Mouse (Mus musculus): ENCODE measurements around the gene Tbc1d22a. TPM values are rescaled to one million over a fixed set of nuclear protein-coding genes. Genes with fewer than 3 reads are reported as not detected.
A peak's percentile ranks its signal among the peaks of the same experiment; 100 is the strongest.

Gene Tbc1d22a
- polyA plus RNA-seq, 1 experiment: 19.5 TPM

DNA sequence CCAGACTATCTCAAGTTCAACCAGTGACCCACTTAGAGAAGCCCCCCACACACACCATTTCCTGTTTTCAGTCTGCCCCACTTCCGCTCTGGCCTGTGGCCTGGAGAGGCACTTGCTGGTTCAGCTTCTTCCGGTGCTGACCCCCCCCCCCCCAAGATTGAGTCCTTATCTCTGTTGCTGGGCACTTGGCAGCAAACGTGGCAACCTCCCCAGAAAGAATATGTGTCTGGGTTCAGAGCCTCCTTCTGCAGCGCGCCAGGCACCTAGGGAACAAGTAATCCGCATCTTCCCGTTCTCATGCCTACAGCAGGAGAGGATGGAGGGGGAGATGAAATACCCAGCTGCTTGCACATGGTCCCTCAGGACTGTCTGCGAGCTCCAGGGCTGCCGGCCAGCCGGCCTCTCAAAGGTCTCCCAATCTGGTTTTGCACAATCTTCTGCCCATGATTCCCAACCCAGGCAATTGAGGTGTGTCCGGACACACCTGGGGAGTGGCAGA, 32.3 kb upstream of the Tbc1d22a start:
- TF ChIP-seq POLR2A (IDR thresholded peaks at IDR 0.05; ENCODE audit: control insufficient read depth, low read depth, low read length): no peak
- no peak for TF ChIP-seq CTCF (IDR thresholded peaks at IDR 0.05; ENCODE audit: control insufficient read depth, insufficient read depth, insufficient replicate concordance, low read depth, low read length)
- H3K27ac ChIP-seq (ENCODE audit: control insufficient read depth, insufficient read depth, low read depth, low read length): no peak overlapping the region
- no peak overlapping the region for H3K4me3 ChIP-seq (ENCODE audit: control insufficient read depth, low read depth, low read length)

GRCm38 (mm10) chr15:86182646-86183045, 31.6 kb upstream of the Tbc1d22a start:
- Histone ChIP-seq H3K4me3 (ENCODE audit: control insufficient read depth, low read depth, low read length) (no peak overlapping the region), H3K27me3 (ENCODE audit: control insufficient read depth, insufficient read depth, low read length) (no peaks in the 10 kb centered on the region), H3K36me3 (ENCODE audit: control insufficient read depth, insufficient read depth, low read length) (no peaks in the 10 kb centered on the region), H3K4me1 (ENCODE audit: control insufficient read depth, insufficient read depth, low read length) (peaks cover 19% of the 10 kb centered on the region), H3K27ac (ENCODE audit: control insufficient read depth, insufficient read depth, low read depth, low read length) (peak overlapping the region; percentile 40; the same call in 1 of the 2 replicates)
- TF ChIP-seq CTCF (IDR thresholded peaks at IDR 0.05; ENCODE audit: control insufficient read depth, insufficient read depth, insufficient replicate concordance, low read depth, low read length) (no peak), POLR2A (IDR thresholded peaks at IDR 0.05; ENCODE audit: control insufficient read depth, low read depth, low read length) (no peak)

More for the DNA sequence above, 32.3 kb upstream of the Tbc1d22a start:
- Histone ChIP-seq H3K36me3 (ENCODE audit: control insufficient read depth, insufficient read depth, low read length) (no peaks in the 10 kb centered on the region), H3K4me1 (ENCODE audit: control insufficient read depth, insufficient read depth, low read length) (peaks cover 21% of the 10 kb centered on the region), H3K27me3 (ENCODE audit: control insufficient read depth, insufficient read depth, low read length) (no peaks in the 10 kb centered on the region)

- Histone ChIP-seq H3K36me3 (ENCODE audit: control insufficient read depth, insufficient read depth, low read length) (no peaks in the 10 kb centered on the region), H3K4me3 (ENCODE audit: control insufficient read depth, low read depth, low read length) (peak overlapping the region; percentile 16), H3K27ac (ENCODE audit: control insufficient read depth, insufficient read depth, low read depth, low read length) (peak overlapping the region; percentile 48), H3K4me1 (ENCODE audit: control insufficient read depth, insufficient read depth, low read length) (peaks cover 18% of the 10 kb centered on the region), H3K27me3 (ENCODE audit: control insufficient read depth, insufficient read depth, low read length) (no peaks in the 10 kb centered on the region)
- TF ChIP-seq CTCF (IDR thresholded peaks at IDR 0.05; ENCODE audit: control insufficient read depth, insufficient read depth, insufficient replicate concordance, low read depth, low read length) (no peak), POLR2A (IDR thresholded peaks at IDR 0.05; ENCODE audit: control insufficient read depth, low read depth, low read length) (no peak)
Observed at GRCm38 (mm10) chr15:86183484-86183883, 30.8 kb upstream of the Tbc1d22a start.

DNA sequence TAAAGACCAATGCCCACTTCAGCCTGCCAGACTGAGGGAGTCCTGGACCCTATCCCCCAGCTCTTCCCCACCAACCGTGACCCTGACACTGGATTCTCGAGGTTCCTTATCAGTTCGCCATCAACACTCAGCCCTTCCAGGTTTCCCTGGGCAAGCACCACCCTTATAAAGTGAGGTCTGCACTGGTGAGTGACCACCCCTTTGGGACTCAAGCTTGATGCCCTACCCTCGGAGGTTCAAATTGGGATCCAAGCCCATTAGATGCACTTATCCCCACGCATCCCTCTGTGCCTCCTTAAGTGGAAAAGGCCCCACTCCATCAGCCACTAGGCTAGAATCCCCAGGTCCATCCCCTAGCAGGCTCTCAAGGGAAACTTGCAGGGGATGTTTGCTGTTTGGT, 30.2 kb upstream of the Tbc1d22a start:
- Histone ChIP-seq H3K27ac (ENCODE audit: control insufficient read depth, insufficient read depth, low read depth, low read length) (peak overlapping the region; percentile 23; the same call in 1 of the 2 replicates), H3K4me3 (ENCODE audit: control insufficient read depth, low read depth, low read length) (peak overlapping the region; percentile 88), H3K4me1 (ENCODE audit: control insufficient read depth, insufficient read depth, low read length) (peaks cover 23% of the 10 kb centered on the region), H3K36me3 (ENCODE audit: control insufficient read depth, insufficient read depth, low read length) (no peaks in the 10 kb centered on the region), H3K27me3 (ENCODE audit: control insufficient read depth, insufficient read depth, low read length) (no peaks in the 10 kb centered on the region)
- no peak for TF ChIP-seq POLR2A (IDR thresholded peaks at IDR 0.05; ENCODE audit: control insufficient read depth, low read depth, low read length)
- no peak for TF ChIP-seq CTCF (IDR thresholded peaks at IDR 0.05; ENCODE audit: control insufficient read depth, insufficient read depth, insufficient replicate concordance, low read depth, low read length)

DNA sequence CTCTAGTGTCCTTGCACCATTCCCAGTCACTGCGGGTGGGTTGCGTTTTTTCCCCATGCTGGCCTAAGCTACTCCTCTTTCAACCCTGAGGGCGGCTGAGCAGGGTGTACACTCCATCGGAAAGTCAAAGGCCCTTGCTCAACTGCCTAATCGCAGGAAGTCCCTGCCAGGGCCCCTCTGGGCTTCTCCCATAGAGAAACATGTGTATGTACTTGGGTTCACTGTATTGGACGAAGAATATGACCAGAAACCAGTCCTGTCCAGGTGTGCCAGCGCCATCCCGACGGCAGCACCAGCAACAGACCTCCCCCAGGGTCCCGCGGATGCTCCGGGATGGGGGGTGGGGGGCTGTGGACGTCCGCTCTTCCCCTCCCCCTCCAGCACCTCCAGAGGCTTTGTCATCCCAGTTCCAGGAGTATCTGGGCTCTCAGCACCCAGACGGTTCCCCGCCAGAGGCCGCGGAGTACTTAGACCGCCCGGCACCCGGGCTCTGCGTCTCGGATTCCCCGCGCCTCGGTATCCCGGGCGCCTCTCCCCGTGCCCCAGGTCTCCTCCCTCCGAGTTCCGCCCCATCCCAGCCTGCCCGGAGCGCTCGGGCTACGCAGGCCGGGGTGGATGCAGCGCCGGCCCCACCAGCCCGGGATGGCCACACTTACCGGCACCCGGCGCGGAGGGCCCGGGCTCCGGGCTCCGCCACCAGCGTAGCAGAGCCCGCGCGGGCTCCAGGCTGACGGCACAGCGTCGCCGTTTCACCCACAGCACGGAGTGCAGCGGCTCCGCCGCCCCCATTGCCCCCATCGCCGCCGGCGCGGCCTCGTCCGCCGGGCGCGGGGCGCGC, 29.2 kb upstream of the Tbc1d22a start:
- H3K27me3 ChIP-seq (ENCODE audit: control insufficient read depth, insufficient read depth, low read length): no peaks in the 10 kb centered on the region
- no peaks in the 10 kb centered on the region for H3K36me3 ChIP-seq (ENCODE audit: control insufficient read depth, insufficient read depth, low read length)
- H3K4me1 ChIP-seq (ENCODE audit: control insufficient read depth, insufficient read depth, low read length): peaks cover 25% of the 10 kb centered on the region
- no peak for TF ChIP-seq CTCF (IDR thresholded peaks at IDR 0.05; ENCODE audit: control insufficient read depth, insufficient read depth, insufficient replicate concordance, low read depth, low read length)
- TF ChIP-seq POLR2A (IDR thresholded peaks at IDR 0.05; ENCODE audit: control insufficient read depth, low read depth, low read length): no peak
- H3K4me3 ChIP-seq (ENCODE audit: control insufficient read depth, low read depth, low read length): peak overlapping the region; percentile 88
- H3K27ac ChIP-seq (ENCODE audit: control insufficient read depth, insufficient read depth, low read depth, low read length): peak overlapping the region; percentile 81

- Histone ChIP-seq H3K4me1 (ENCODE audit: control insufficient read depth, insufficient read depth, low read length) (peaks cover 27% of the 10 kb centered on the region), H3K27ac (ENCODE audit: control insufficient read depth, insufficient read depth, low read depth, low read length) (peak within 1 kb of the TSS; percentile 81), H3K4me3 (ENCODE audit: control insufficient read depth, low read depth, low read length) (peak within 1 kb of the TSS; percentile 88), H3K27me3 (ENCODE audit: control insufficient read depth, insufficient read depth, low read length) (no peaks in the 10 kb centered on the region), H3K36me3 (ENCODE audit: control insufficient read depth, insufficient read depth, low read length) (no peaks in the 10 kb centered on the region)
- TF ChIP-seq POLR2A (IDR thresholded peaks at IDR 0.05; ENCODE audit: control insufficient read depth, low read depth, low read length): peak; percentile 24; the same call in 1 of the 2 replicates
- peak; percentile 20; the same call in 1 of the 2 replicates for TF ChIP-seq CTCF (IDR thresholded peaks at IDR 0.05; ENCODE audit: control insufficient read depth, insufficient read depth, insufficient replicate concordance, low read depth, low read length)
Observed at GRCm38 (mm10) chr15:86185689-86186569, 28.3 kb upstream of the Tbc1d22a start, which contains the start of gene Cerk. Gene Cerk, minus strand, starts transcription at chr15:86186141.

Data from testis, adult 2 months (tissue).